ENCODE assay signal across 12 mouse cellular contexts in the genomic region with DNA sequence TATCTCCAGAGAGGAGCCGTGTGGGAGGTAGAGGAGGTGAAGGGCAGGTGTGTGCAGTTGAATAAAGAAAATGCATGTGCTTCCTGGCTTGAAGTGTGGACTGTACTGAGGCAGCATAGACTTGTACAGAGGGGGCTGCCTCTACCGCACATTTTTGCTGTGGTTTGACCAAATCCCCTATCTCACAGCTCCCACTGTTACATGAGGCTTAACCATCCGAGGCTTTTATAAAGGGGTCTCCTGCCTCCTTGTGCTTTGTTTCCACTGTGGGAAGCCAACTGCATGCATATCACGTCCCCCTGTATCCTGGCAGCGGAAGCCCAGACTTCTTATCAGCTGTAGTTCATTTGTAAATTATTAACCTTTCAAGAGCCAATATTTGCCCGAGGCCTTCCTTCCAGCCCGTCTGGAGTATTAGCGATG. TPM values are rescaled to one million over a fixed set of nuclear protein-coding genes. Genes with fewer than 3 reads are reported as not detected.
DNase-seq lines count a peak whose midpoint lies in the region; ATAC-seq and TF ChIP-seq lines count a peak whose summit lies in the region.
"Had no signal": no experiment of that assay in that cellular context is flagged by ENCODE, and none has a peak within 500 bp of the region (broad histone marks: within the 10 kb centered on the region; RNA-seq: fewer than 3 reads in every experiment).

No protein-coding gene starts in this region.

- H3K36me3 ChIP-seq in hindbrain, postnatal 0 days (ENCODE audit: insufficient read depth, low read length) = no peaks in the 10 kb centered on the region
- H3K36me3 ChIP-seq in stomach, embryonic 16.5 days (ENCODE audit: control insufficient read depth, insufficient read depth, low read length) = no peaks in the 10 kb centered on the region

- WGBS in hindbrain, postnatal 0 days = 22% methylated on average over 8 of the region's 8 CpGs
- 35% methylated on average over 8 of the region's 8 CpGs for WGBS in stomach, embryonic 16.5 days

- no peak overlapping the region for H3K9ac ChIP-seq in hindbrain, postnatal 0 days (replicated peaks; ENCODE audit: low read length)
- H3K9ac ChIP-seq in stomach, embryonic 16.5 days (ENCODE audit: low read length) = peak overlapping the region; percentile 55; the same call in 1 of the 2 replicates

- H3K27ac ChIP-seq in hindbrain, postnatal 0 days = no peak overlapping the region
- H3K27ac ChIP-seq in stomach, embryonic 16.5 days (ENCODE audit: low read length) = peak overlapping the region; percentile 90

- no peaks in the 10 kb centered on the region for H3K27me3 ChIP-seq in hindbrain, postnatal 0 days (ENCODE audit: insufficient read depth, low read length)
- no peaks in the 10 kb centered on the region for H3K27me3 ChIP-seq in stomach, embryonic 16.5 days (ENCODE audit: control insufficient read depth, insufficient read depth, low read length)

- no peak overlapping the region for H3K4me2 ChIP-seq in hindbrain, postnatal 0 days (ENCODE audit: low read depth, low read length)
- H3K4me2 ChIP-seq in stomach, embryonic 16.5 days (ENCODE audit: low read depth, low read length) = peak overlapping the region; percentile 27

- H3K9me3 ChIP-seq in hindbrain, postnatal 0 days (ENCODE audit: low read length) = no peaks in the 10 kb centered on the region
- H3K9me3 ChIP-seq in stomach, embryonic 16.5 days (replicated peaks; ENCODE audit: control insufficient read depth, low read length) = no peaks in the 10 kb centered on the region
- H3K9me3 ChIP-seq: megakaryocyte, embryonic 14.5 days had no signal

- H3K4me3 ChIP-seq in hindbrain, postnatal 0 days (ENCODE audit: low read length) = no peak overlapping the region
- no peak overlapping the region for H3K4me3 ChIP-seq in stomach, embryonic 16.5 days (replicated peaks; ENCODE audit: low read length)
- H3K4me3 ChIP-seq: megakaryocyte, embryonic 14.5 days had no signal

- ATAC-seq in hindbrain, postnatal 0 days = peak; percentile 48
- peak; percentile 77 for ATAC-seq in stomach, embryonic 16.5 days (ENCODE audit: insufficient read depth, low FRiP score)

- DNase-seq in kidney, postnatal 4 days = peak; percentile 16 to 30
- no peak for DNase-seq in kidney, adult 9 months
- DNase-seq in hindbrain, postnatal 0 days (ENCODE audit: low spot score) = peak; percentile 37
- peak; percentile 3 for DNase-seq in lung, postnatal 14 days
- no peak for DNase-seq in cerebellum, postnatal 10 days
- DNase-seq in cerebellum, adult 9-10 months = no peak
- no peak for DNase-seq in ovary, postnatal 36 days (ENCODE audit: low spot score)
- DNase-seq: cerebellum, adult 8-10 months; layer of hippocampus, adult 9-11 months; thymus, adult 2 months had no signal

- no peak for TF ChIP-seq CTCF in hindbrain, postnatal 0 days (IDR thresholded peaks at IDR 0.05; ENCODE audit: low read depth)

- peaks cover 5% of the 10 kb centered on the region for H3K4me1 ChIP-seq in hindbrain, postnatal 0 days (ENCODE audit: insufficient read depth, low read length)
- peaks cover 19% of the 10 kb centered on the region for H3K4me1 ChIP-seq in stomach, embryonic 16.5 days (ENCODE audit: control insufficient read depth, insufficient read depth, low read length)

RNA-seq across cellular contexts. Expression of a gene that starts 53.6 kb away (rescaled TPM):
- total RNA-seq in hindbrain, postnatal 0 days (2014; rRNA removed) = 32.9 and 34.6 TPM in 2 replicates
- 30.9 and 35.1 TPM in 2 replicates for polyA plus RNA-seq in hindbrain, postnatal 0 days (2015; fragmentation: Nextera tagmentation; extraction: Ambion mirVana)
- polyA plus RNA-seq in stomach, embryonic 16.5 days (2015; fragmentation: Nextera tagmentation; extraction: Ambion mirVana) = 7.9 and 8.4 TPM in 2 replicates

Comparison
In these comparisons a context has a peak if more than half of its experiments do, and no peak if none do; other contexts are left out.
1. DNase-seq: peak in kidney, postnatal 4 days (2 of 2), hindbrain, postnatal 0 days (single experiment) and lung, postnatal 14 days (single experiment); none in kidney, adult 9 months (single experiment), cerebellum, postnatal 10 days (0 of 2), cerebellum, adult 9-10 months (single experiment) and ovary, postnatal 36 days (single experiment).